Mouse (Mus musculus) cerebellum, adult 11-12 months (tissue): ENCODE results near the gene Cpm.

Source experiments
- DNase-seq: peaks from one replicate; pipeline ENCODE4 v3.0.0; 2022

Cpm gene

GRCm38 (mm10) chr10:117621616-117622533 lies 7.4 kb upstream of the Cpm start:
- DNase-seq: no peak

DNA sequence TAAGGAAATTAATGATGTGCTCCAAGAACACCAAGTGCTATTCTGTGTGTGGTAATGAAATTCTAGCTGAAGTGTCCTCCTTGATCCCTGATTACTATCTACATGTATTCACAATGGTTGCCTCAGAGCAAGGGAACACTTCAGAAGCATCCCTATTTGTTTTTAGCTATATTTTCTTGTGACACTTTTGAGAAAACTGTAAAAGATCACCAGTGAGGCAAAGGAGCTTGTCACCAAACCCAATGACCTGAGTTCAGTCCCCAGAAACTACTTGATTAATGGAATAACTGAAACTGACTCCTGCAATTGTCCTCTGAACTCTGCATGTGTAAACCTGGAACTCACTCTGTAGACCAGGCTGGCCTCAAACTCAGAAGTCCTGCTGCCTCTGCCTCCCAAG lies 5.9 kb upstream of the Cpm start:
- DNase-seq: no peak

GRCm38 (mm10) chr10:117624222-117624621 lies 5.1 kb upstream of the Cpm start:
- DNase-seq: no peak

DNA sequence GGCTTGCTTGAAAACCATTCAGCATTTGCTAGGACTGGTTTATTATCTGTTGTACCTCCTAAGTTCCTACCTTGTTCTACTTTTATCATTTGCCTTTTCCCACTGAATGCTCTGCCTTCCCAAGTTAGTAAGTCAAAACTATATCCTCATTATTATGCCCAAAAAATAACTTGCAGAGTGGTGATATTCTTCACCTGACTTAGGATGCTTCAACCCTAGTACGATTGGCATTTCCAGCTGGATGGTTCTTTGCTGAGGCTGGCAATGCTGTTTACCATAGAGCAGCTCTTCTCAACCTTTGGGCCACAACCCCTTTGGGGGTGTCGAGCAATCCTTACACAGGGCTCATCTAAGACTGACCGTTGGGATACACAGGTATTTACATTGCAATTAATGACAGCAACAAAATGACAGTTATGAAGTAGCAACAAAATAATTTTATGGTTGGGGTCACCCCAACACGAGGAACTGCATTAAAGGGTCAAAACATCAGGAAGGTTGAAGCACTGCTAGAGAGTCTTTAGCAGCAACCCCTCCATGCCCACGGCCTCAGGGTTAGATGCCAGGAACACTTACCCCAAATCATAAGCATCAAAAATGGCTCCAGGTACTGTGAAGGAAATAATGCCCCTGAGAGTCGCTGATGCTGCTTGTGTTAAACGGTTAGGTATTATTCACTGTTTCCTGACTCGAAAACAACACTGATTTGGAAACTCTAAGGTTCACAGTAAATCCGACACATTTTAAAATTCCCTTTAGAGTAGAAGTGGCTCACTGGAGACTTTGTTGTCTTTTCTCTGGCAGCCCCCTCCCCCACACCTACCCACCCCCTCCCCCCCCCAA lies 4.4 kb upstream of the Cpm start:
- DNase-seq: no peak

GRCm38 (mm10) chr10:117625500-117626296 lies 3.6 kb upstream of the Cpm start:
- no peak for DNase-seq

GRCm38 (mm10) chr10:117626297-117626613 lies 3.0 kb upstream of the Cpm start:
- no peak for DNase-seq

GRCm38 (mm10) chr10:117626840-117627615 lies 2.3 kb upstream of the Cpm start:
- no peak for DNase-seq

DNA sequence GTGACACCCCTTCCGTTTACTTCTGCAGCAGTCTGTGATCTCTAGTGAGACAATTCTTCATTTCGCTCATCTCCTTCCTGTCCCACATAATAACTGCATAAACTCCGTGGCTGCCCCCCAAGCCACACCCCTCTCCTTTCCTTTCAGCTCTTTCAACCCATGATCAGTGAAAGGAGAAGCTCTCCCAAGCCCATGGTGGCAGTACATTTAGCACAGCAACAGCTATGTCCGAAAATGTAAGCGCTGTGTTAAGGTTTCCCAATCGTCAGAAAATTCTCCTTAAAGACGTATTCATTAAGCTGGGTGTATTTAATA lies 1.7 kb upstream of the Cpm start:
- no peak for DNase-seq

DNA sequence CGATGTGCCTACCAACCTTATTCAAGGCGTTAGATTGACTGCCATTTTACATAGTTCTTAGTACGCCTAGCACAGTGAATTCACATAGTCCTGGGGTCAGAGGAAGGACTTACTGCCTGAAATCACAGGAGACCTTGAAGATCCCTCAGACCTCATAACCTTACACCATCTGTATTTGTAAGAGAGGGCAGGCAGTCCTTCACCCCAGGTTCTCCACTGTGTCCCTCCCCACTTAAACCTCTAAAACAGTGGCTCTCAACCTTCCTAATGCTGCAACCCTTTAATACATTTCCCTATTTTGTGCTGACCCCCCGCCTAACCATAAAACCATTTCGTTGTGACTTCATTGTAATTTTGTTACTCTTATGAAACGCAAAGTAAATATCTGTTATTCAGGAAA lies 1.4 kb upstream of the Cpm start:
- DNase-seq: no peak

DNA sequence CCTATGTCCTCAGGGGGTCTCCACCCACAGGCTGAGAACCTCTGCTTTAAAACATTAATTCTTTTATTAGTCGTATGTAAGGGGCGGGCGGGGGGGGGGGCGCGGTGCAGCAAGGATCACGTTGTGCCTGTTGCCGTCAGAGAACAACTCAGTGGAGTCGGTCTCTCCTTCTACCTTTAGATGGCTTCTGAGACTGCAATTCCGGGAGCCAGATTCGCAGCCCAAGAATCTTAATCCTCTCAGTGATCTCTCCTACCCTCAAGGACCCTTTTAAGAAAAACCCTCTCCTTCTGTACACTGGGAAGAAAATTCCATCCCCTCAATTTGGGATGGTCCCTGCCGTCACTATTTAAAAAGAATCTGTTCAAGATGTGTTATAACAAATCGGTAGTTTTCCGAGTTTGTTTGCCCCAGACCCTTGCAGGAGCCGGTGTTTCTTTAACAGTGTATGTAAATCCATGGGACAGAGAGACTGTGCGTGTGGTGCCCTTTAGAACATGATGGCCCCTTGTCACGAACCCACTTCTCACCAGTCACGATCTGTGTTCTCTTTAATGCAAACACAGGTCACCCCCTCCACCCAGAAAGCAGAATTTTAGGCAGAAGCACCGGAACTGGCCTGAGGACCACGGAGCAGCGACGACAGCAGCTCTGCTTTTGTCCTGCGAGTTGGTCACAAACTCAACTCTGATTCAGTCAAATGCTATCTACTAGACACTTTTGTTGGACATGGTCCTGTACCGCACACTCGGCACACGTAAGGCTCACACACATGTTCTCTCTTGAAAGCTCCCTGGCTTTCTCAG lies 734 bp upstream of the Cpm start:
- no peak for DNase-seq

GRCm38 (mm10) chr10:117630176-117630575 lies 876 bp downstream of the Cpm start:
- DNase-seq: no peak

DNA sequence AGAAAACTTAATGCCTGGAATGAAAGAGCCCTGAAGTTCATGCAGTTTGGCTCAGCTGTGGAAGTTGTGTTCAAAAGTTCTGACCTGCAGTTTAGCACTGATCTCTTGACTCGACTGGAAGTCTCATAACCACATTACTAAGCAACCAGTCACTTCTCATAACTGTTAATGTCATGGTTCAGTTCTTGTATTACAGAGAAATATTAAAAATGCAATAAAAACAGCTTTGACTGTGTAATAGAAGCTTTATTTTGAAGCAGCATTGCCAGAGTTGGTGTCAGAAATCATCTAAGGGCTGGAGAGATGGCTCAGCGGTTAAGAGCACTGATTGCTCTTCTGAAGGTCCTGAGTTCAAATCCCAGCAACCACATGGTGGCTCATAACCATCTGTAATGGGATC lies 1.5 kb downstream of the Cpm start:
- DNase-seq: no peak

DNA sequence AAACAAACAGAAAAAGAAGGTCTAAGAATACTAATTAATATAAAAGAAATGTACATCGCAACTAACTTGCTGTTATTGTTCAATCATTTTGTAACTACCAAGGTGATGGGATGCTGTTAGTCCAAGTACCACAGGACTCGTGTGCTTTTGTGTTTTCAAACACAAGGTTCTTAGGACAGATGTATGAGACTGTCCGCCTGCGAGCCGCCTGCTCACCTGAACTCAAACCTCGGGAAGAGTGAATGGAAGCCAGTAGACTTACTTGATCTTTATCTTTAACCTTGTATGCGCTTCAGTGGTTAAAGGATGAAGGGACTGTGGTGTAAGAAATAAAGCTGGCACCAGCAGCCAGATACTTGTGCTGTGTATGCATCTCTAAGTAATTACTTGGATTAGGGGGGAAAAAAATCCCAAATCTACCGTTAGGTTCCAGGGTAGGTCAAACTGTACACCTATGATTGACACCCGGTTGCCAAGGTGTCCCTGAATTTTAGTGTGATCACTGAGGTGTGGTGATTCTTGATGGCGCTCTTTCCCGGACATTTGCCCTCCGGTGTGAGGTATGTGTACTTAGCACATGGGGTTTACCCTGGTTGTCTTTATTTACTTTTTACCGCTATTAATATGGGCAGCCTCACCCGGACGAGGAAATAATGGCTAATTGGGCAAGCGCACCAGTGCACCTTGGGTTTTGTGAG lies 2.4 kb downstream of the Cpm start:
- no peak for DNase-seq

DNA sequence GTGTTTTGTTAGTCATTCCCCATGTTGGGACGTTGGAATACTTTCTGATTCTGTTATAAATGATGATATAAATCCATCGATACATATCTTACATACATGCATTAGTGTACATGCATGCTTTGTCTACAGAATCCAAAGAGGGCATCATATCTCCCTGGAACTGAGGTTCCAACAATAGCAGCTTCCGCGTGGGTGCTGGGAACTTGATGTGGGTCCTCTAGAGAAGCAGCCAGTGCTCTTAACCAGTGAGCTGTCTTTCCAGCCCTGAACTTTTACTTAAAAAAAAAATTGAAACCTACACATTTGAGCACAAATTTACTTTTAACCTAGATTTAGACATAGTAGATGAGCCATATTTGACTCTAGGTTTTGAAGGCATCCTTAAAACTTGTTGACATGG lies 3.1 kb downstream of the Cpm start:
- DNase-seq: no peak

DNA sequence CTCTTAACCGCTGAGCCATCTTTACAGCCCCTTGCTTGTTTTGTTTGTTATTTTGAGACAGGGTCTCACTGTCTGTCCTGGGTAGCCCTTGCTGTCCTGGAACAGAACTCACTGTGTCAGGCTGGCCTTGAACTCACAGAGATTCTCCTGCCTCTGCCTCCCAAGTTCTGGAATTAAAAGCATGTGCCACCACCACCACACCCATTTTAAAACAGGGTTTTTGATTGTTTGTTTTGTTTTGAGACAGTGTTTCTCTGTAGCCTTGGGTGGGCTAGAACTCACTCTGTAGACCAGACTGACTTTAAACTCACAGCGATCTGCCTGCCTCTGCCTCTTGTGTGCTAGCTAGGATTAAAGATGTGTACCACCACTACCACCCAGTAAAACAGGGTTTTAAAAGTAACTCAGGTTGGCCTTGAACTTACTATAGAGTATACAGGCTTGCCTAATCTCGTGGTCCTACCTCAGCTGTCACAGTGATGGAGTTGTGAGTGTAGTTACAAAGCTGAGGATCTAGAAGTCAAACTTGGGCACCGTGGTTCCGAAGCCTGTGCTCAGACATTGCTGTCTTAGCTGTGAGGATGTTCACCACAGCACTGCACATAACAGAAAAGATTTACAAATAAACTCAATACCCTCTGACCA lies 4.4 kb downstream of the Cpm start:
- no peak for DNase-seq

GRCm38 (mm10) chr10:117634323-117635030 lies 5.2 kb downstream of the Cpm start:
- DNase-seq: no peak

DNA sequence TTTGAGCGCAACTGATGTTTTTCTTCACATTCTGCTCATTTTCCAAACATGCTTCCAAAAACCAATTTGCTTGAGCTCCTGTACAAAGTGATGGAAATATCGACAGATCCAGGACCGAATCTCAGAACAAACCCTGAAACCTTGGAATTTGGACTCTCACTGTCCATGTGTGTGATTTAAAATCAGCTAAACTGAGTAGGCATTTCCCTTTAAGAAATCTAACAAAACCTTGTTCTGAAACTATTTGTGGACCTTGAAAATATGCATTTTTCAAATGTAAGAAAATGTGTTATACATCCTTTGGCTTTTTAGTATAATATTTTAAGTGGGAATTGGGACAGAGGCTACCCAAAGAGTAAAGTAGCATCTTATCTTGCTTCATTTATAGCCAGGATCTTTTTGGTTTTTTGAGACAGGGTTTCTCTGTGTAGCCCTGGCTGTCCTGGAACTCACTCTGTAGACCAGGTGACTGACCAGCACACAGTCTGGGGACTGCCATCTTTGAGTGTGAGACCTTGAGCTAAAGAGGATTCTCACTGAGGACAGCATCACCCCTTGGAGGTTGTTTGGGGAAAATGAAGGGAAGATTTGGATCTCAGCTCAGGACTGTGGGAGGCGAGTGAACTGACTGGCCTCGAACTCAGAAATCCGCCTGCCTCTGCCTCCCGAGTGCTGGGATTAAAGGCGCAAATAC lies 5.9 kb downstream of the Cpm start:
- DNase-seq: no peak

DNA sequence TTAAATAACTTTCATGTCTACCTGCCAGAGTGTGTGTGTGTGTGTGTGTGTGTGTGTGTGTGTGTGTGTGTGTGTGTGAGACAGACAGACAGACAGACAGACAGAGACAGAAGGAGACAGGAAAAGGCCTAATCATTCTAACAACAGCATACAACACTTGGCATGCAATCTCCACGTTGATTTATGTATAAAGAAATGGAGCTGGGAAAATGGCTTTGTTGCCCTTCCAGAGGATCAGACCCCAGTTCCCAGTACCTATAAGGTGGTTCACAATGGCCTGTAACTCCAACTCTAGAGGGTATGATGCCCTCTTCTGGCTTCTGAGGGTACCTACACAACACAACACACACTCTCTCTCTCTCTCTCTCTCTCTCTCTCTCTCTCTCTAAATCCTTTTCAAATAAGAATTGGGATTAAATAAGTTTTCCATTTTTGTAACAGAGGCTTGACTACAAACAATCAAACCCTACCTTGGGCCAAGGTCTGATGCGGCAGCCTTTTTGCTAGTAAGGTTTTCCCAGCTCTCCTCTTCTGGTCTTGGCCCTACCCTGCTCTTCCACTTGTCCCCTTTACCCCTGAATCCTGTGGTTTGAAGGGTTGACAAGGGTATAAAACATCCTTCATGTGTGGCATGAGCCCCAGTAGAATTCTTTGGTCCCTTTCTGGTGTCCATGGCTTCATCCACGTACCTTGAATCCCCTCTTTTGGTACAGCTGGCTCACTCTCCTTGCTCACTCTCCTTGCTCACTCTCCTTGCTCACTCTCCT lies 6.7 kb downstream of the Cpm start:
- DNase-seq: no peak
